Mouse (Mus musculus) left cerebral cortex, adult 18-20 months (tissue): ENCODE measurements around the gene Tfdp2. TPM values are rescaled to one million over a fixed set of nuclear protein-coding genes. Genes with fewer than 3 reads are reported as not detected.
"Not testable (repeated sequence)": the region's sequence is repeated elsewhere in the genome, so short reads cannot be mapped to it uniquely, and the experiment has no call there.

Experiments used
- DNase-seq, 2 experiments: peaks; one replicate each; pipeline ENCODE4 v3.0.0; 2021 to 2022; ENCODE audit warnings: low spot score in 2 of 2, mixed read lengths in 1 of 2
- total RNA-seq, 2 experiments: library from RNA; stranded (reverse); gene quantifications; 2 replicates each; pipeline ENCODE4 v1.2.3; 2021

Gene Tfdp2
- total RNA-seq, 2 experiments from 2014 or later = 34.2 to 35.7 TPM

DNA sequence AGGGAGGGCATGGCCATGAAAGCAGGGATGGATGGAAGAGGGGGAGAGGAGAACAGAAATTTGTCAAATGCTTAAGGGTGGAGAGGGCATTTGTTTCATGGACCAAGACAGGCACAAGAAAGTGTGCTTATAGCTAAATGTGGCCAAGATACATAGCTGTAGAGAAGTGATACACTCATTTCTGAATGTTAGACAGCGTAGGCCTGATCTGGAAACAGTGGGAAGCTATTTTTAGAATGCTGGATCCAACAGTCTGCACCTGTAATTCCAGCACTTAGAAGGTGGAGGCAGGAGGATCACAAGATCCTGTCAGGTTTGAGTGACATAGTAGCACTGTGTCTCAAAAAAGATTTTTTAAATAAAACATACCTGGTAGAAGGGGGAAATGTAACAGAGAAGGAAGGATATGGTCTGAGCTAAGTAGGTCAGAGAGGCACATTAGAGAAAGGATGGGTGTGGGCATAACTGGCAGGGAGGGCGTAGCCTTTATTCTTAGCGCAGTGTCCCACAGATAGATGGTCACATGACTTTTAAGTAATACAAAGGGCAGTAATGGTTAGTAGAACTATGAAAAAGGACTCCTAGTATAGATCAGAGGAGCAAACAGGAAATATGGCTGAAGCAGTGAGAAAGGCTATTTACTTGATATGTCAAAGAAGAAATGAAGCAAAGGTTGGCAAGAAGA lies 103.4 kb downstream of the Tfdp2 start:
- no peak for DNase-seq

DNA sequence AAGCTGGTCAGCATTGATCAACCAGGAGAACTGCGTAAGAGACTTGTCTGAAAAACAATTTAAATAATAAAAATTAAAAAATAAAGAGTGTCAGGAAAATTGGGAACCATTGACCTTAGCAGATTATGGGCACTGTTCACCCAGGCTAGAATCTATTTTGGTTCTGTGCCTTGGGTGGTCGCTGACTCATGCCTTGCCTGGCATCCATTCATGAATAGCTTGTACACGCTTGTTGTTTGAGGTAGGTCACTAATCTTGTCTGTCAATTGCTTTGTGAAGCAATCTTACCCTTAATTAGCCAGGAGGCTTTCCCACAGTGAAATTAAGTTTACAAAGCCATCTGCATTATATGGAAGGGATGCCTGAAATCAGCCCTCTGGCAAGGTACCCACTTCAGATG lies 112.7 kb downstream of the Tfdp2 start:
- DNase-seq = no peak

GRCm38 (mm10) chr9:96312074-96312473 lies 116.0 kb downstream of the Tfdp2 start:
- no peak for DNase-seq

DNA sequence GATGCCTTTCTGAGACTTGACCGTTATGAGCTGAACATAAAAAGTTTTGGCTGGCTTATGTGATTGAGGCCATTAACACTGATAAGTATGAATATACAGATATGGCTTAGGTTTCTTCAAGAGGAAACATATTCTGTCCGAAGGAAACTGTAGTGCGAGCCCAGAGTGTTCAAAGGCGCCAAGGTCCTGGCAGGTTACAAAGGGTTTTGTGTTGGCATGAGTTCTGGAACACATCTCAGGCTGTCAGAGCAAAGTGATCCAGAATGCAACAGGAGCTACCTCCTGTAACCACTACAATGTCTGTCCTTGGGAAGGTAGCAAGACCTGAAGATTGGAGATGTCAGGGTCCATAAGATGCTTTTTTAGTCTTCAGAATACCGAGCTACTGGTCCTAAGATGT lies 123.3 kb downstream of the Tfdp2 start:
- no peak for DNase-seq

- peak; percentile 12 to 20 for DNase-seq
Measured at GRCm38 (mm10) chr9:96320551-96320980, 124.5 kb downstream of the Tfdp2 start.

DNA sequence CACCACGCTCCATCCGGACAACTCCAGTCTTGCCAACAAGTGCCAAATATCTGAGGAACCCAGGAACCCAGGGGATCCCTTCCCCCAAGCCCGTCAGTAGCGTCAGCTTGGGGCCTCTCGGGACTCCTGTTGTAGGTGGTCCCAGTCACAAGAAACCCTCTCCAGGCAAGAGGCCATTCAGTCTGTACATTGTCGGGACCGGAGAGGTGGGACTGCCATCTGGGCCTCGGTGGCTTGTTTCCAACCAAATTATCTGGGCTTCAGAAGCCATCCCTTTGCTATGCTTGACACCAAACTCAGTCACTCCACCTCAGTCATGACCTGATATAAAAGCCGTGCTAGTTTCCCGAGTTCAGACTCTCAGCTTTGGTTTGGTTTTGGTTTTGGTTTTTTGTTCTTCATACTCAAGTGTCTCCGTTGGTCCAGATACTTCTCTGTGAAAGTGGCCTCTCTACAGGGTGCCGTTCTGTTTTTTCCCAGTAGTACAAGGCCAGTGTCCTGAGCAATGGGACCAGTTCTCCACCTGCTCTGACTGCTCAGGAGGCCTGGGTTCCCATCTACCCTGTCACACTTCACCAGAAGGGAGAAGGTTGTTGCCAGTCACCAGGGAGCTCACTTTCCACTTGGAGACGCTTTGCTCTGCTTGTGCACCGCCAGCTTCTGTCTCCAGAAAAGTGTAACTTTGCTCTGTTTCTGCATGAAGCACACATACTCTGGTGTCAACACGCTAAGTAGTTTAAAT lies 126.5 kb downstream of the Tfdp2 start:
- DNase-seq = no peak

DNA sequence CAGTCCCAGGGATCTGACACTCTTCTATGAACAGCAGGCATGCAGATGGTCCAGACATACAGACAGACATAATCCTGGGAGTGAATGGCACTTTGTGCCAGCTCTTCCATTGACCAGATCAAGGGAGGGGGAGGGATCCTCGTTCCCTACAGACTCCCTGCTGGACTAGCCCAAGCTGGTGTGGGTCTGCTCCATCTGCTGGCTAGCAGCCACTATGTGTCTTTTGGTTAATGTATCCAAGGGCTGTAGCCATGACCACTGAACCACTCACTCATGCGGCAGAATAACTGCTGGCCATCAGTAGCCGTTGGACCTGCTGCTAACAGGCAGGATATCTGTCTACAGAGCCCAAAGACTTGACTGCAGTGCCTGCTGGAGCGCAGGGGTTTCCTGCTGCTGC lies 128.4 kb downstream of the Tfdp2 start:
- DNase-seq = no peak

- no peak for DNase-seq
Measured at GRCm38 (mm10) chr9:96326496-96326923, 130.4 kb downstream of the Tfdp2 start.

DNA sequence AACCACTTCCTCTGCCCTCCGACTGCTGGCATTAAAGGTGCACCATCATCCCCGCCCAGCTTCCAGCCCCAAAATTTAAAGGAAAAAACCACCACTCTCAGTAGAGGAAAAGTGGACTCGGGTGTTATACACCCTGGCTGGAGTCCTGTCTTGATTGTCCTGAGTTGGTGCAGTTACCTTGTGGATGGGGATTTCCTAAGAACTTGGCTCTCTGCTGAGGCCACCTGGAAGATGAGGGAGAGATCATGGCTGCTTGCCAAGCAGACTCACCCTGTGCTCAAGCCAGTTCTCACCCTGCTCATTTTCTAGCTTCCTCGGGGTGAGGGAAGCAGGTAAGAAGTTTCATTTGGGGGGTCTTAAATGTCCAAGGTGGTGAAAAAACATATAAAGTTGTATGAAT lies 132.2 kb downstream of the Tfdp2 start:
- no peak for DNase-seq

DNA sequence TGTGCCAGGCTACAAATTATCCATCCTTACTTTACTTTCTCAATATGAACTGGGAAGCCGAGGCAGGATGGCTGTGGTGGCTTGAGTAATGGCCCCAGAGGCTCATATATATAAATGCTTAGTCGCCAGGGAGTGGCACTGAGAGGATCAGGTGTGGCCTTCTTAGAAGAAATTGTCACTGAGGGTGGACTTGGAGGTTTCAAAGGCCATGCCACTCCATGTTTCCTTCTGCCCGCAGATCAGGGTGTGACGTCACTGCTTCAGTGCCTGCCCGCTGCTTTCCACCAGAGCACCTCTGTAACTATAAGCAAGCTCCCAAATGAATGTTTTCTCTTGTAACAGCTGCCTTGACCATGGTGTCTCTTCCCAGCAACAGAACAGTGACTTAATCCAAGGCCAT lies 135.1 kb downstream of the Tfdp2 start:
- DNase-seq = no peak

- DNase-seq = no peak
Measured at GRCm38 (mm10) chr9:96345750-96346149, 149.7 kb downstream of the Tfdp2 start.

GRCm38 (mm10) chr9:96348885-96349284 lies 152.8 kb downstream of the Tfdp2 start:
- no peak for DNase-seq

DNA sequence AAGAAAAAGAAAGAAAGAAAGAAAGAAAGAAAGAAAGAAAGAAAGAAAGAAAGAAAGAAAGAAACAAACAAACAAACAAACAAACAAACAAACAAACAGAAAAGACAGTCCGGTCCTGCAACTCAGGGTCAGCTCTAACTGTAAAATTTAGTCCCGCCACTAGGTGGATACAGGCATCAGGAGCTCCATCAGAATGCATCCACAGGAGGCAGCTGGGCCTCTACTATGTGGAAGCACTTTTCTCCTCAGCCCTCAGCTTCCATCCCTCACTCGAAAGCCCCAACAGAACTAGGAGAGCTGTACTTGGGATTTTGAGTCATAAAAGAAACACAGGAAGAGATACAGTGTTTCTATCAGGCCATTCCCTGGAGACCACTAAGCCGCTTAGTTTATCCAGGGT lies 153.9 kb downstream of the Tfdp2 start:
- DNase-seq = peak; percentile 52 to 56

GRCm38 (mm10) chr9:96350476-96350875 lies 154.4 kb downstream of the Tfdp2 start:
- DNase-seq = no peak

DNA sequence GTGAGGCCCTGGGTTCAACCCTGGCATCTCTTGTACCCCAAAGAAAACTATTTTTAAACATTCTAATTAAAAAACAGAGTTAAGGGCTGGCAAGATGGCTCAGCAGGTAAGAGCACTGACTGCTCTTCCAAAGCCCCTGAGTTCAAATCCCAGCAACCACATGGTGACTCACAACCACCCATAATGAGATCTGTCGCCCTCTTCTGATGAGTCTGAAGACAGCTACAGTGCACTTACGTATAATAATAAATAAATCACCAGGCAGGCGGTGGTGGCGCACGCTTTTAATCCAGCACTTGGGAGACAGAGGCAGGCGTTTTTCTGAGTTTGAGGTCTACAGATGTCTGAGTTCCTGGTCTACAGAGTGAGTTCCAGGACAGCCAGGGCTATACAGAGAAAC lies 155.7 kb downstream of the Tfdp2 start:
- DNase-seq = not testable (repeated sequence)

DNA sequence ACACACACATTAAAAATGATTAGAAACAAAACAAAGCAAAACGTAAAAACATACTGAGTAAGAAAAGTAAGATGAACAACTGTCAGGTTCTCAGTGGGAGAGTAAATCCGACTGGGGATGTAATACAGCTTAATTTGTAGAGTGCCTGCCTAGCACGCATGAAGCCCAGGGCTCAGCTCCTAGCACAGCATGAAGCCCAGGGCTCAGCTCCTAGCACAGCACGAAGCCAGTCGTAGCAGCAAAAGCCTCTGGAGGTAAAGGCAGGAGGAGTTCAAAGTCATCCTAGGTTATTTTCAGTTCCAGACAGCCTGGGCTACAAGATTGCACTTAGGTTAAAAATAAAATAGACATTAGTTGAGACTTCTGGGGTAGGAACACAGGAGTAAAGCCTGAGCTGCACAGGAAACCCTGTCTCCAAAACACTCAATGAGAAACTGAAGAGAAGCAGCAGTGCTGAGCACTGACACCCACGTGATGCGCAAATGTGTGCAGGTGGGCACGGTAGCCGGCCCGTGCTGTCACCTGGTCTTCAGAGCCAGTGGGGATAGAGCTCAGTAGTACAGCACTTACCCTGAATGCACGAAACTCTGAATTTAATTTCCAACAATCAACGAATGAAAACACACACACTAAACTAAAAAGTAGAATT lies 157.2 kb downstream of the Tfdp2 start:
- DNase-seq = no peak

DNA sequence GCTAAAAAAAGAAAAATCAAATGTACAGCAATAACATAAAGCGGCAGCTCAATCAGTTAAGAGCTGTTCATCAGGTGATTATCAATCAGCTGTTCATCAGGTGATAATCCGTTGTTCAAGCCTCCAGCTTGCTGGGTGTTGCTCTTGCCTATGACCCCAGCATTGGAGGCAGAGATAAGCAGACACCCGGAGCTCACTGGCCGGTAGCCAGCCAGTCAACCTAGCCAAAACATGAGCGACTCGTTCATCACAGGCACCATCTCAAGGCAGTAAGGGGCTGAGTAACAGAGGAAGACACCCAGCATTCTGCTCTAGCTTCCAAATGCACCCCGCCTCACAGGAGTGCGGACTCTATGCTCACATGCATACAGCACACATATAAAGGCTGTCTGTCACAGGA lies 157.7 kb downstream of the Tfdp2 start:
- no peak for DNase-seq

DNA sequence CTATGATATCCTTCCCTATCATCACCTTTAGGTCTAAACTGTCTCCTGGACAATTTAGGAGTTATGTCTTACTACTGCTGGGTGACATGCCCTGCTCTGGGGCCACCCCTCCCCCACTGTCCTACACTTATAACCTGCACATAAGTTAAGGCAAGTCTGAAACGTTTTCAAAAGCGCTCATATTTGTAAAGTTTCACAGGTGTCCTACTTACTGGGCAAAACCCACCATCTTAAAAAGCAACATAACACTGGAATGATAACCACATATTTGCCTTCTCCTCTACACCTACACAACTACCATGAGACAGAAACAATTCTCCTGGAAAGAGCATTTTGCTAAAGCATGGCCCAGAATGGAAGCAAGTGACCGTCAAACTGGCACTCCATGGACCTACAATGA lies 164.0 kb downstream of the Tfdp2 start:
- no peak for DNase-seq

GRCm38 (mm10) chr9:96363581-96364140 lies 167.6 kb downstream of the Tfdp2 start:
- DNase-seq = peak; percentile 66 to 70

DNA sequence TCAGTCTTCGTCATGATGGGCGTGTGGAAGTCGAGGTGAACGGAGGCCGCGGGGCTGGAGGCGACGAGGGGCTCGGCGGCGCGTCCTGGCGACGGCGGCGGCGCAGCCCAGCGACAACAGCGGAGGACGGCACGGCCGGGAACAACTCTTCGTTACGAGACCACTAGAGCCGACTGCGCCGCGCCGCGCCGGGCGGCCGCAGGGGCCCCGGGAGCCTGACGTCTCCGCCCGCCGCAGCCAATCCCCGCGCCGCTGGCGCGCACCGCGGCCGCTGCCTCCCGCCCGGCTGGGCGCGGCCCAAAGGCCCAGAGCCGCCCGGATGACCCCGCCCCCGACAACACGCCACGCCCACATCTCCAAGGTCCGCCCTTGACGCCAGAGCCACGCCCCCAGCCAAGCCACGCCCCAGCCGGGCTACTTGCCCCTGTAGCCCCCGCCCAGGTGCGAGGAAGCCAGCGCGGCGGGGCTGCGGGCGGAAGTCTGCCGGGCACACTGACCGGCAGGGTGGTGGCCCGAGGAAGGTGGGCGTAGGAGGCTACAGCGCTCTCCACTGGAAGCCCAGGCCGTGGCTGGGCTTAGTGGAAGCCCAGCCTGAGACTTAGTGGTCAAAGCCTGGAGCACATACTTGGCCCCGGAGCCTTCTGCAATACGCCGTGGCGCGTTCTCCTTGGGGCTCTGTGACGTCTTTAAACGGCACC lies 168.2 kb downstream of the Tfdp2 start, which contains the start of gene Atp1b3:
Gene Atp1b3, minus strand, starts transcription at position 302 of the 698 bp plus-strand sequence.
- DNase-seq = peak; percentile 99 to 100

DNA sequence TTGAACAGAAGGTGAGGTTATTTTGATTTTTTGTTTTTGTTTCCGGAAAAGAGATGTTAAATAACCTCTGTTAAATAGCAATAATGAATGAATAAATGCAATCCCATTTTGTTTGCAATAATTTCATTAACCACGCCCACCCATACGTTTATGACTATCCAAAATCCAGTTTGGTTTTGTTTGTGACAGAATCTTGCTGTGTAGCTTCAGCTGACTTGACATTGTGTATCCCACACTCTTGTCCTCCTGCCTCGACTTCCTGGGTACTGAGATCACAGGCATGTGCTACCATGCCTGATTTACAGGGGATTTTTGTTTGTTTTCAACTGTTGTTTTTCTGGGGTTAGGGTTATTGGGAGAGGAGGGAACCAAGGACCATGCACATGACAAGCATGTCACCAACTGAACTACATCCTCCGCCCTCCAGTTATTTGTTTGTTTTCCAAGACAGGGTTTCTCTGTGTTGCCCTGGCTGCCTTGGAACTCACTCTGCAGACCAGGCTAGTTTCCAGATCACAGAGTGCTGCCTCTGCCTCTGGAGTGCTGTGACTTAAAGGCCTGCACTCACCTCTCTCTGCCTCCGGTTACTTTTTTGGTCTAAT lies 169.3 kb downstream of the Tfdp2 start:
- no peak for DNase-seq
